Mouse (Mus musculus): ENCODE data around the gene Il5.

GRCm38 (mm10) chr11:53762426-53762825 lies 41.8 kb downstream of the Il5 start:
- no peak for TF ChIP-seq CTCF (IDR thresholded peaks at IDR 0.05; ENCODE audit: low read depth)
- TF ChIP-seq EP300 (optimal IDR thresholded peaks at IDR 0.05) = no peak

Measured in stomach, postnatal 0 days (tissue).